Mouse (Mus musculus) hindbrain, embryonic 11.5 days (tissue): ENCODE data around the gene Mybpc2. TPM values are rescaled to one million over a fixed set of nuclear protein-coding genes. Genes with fewer than 3 reads are reported as not detected.

Experiments
- ATAC-seq: fragments of 200-750 bp; cut with Nextera tagmentation; 2 replicates; pipeline ENCODE4 v1.8.0; 2017; ENCODE audit warnings: mild to moderate bottlenecking, moderate TSS enrichment, moderate library complexity; ENCODE audit not compliant: low FRiP score
- DNase-seq: peaks from one replicate; pipeline ENCODE4 v3.0.0-alpha.2; 2015; ENCODE audit warnings: low spot score
- H3K27ac ChIP-seq: fragments of 300-500 bp; sonication (generic); 2 replicates; pipeline ENCODE4 v1.5.1; 2014; ENCODE audit warnings: mild to moderate bottlenecking, low read depth, low read length
- H3K27me3 ChIP-seq: fragments of 300-500 bp; sonication (generic); 2 replicates; pipeline ENCODE4 v1.6.1; 2014; ENCODE audit warnings: mild to moderate bottlenecking, low read length, moderate library complexity, mixed read lengths; ENCODE audit not compliant: control insufficient read depth, insufficient read depth
- H3K36me3 ChIP-seq: fragments of 300-500 bp; sonication (generic); 2 replicates; pipeline ENCODE4 v1.6.1; 2014; ENCODE audit warnings: mild to moderate bottlenecking, low read length, moderate library complexity, mixed read lengths; ENCODE audit not compliant: control insufficient read depth, insufficient read depth
- H3K4me1 ChIP-seq: fragments of 300-500 bp; sonication (generic); replicated peaks from 2 replicates; pipeline ENCODE4 v1.6.1; 2014; ENCODE audit warnings: low read length, mixed read lengths; ENCODE audit not compliant: control insufficient read depth, insufficient read depth
- H3K4me2 ChIP-seq: fragments of 300-500 bp; sonication (generic); replicated peaks from 2 replicates; pipeline ENCODE4 v1.6.1; 2014; ENCODE audit warnings: mild to moderate bottlenecking, low read depth, low read length
- H3K4me3 ChIP-seq: fragments of 300-500 bp; sonication (generic); 2 replicates; pipeline ENCODE4 v1.5.1; 2014; ENCODE audit warnings: low read depth, low read length
- H3K9ac ChIP-seq: fragments of 300-500 bp; sonication (generic); 2 replicates; pipeline ENCODE4 v1.6.1; 2014; ENCODE audit warnings: low read depth, low read length
- H3K9me3 ChIP-seq: fragments of 300-500 bp; sonication (generic); 2 replicates; pipeline ENCODE4 v1.6.1; 2016; ENCODE audit warnings: low read length; ENCODE audit not compliant: control insufficient read depth
- WGBS: fragments of 180-500 bp; shearing (Covaris S2); extraction: QIAGEN DNeasy Blood & Tissue Kit; methylation state at CpG from one replicate; pipeline ENCODE4 v1.1.7; 2014; 5-methylcytosine and 5-hydroxymethylcytosine counted together
- polyA plus RNA-seq: library from polyadenylated mRNA; unstranded; fragments of >200 nt; fragmentation: Nextera tagmentation; extraction: Ambion mirVana; gene quantifications from 2 replicates; pipeline ENCODE4 v1.2.1, GENCODE M21; 2014

Gene Mybpc2
- polyA plus RNA-seq, 1 experiment from 2014 or later, result 0.19 TPM

DNA sequence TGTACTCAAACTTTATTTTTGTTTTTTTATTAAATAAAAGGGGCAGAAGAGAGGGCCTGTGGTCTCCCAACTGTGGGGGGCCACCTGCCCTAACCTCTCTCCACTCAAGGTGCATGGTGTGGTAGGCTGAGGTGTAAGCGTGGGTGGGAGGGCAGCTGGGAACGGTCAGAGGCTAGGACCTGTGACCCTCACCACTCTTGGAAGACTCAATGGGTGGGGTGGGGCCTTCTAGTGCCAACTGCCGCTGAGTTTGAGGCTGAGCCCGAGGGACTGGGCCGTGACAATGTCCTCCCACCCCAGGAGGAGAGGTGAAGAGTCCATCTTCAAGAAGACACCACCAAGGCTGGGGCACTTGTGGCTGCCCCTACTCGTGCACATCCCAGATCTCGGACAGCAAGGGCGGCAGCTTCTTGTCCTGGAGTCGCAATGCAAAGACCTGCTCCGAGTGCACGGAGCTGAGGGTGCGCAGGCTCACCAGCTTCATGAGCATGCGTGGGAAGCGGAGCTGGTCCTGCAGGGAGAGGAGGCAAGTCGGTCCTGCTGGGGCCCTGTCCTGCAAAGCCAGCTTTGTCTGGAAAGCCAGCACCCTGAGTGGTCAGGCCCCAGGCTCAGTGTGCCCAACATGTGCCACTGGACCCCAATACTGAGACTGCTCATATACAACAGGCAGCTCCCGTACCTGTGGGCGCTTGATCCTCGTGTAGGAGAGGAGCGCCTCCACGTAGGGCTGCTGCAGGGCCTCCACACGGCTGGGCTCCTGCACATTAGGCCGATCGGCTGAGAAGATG lies 25.4 kb upstream of the Mybpc2 start:
- ATAC-seq, result no peak
- Histone ChIP-seq H3K36me3 (peaks cover 6% of the 10 kb centered on the region; the same call in 1 of the 2 replicates), H3K4me3 (no peak overlapping the region), H3K4me1 (peaks cover 7% of the 10 kb centered on the region; the same call in 1 of the 2 replicates), H3K27ac (no peak overlapping the region), H3K9me3 (no peaks in the 10 kb centered on the region), H3K9ac (no peak overlapping the region), H3K27me3 (no peaks in the 10 kb centered on the region), H3K4me2 (no peak overlapping the region)
- DNase-seq, result no peak
- WGBS, result 96% methylated on average over 23 of the region's 23 CpGs

DNA sequence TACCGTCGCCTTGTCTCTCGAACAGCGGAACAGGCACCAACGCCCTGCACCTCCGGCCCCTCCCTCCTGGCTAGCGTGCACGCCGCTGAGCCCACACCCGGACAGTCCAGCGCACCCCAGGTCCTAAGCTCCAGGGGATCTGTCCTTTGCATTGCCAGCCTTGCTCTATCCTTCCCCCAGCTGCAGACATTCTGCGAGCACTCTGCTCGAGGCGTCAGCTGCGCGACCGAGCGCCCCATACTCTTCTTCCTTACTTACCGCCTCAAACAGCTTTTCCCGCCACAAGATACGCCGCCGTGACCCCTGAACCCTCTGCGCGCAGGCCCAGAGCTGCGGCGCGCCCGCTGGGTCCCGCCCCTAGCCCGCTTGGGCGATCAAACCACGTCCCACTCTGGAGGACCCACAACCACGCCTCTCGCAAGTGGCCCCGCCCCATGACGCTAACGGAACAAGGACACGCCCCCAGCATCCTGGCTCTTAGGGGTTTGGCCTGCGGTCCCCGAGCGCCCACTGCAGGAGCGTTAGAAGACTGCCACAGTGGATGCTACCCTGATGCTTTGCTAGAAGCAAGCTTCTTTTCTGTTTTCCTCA lies 24.1 kb upstream of the Mybpc2 start, which contains the start of gene Pold1:
TSS of gene Pold1 (minus strand) at position 353 of the 591 bp plus-strand sequence.
- Histone ChIP-seq H3K9me3 (no peaks in the 10 kb centered on the region), H3K27me3 (no peaks in the 10 kb centered on the region), H3K4me1 (peaks cover 7% of the 10 kb centered on the region; the same call in 1 of the 2 replicates), H3K4me2 (peak within 1 kb of the TSS; percentile 86), H3K27ac (peak within 1 kb of the TSS; percentile 31), H3K36me3 (peaks cover 6% of the 10 kb centered on the region; the same call in 1 of the 2 replicates), H3K4me3 (peak within 1 kb of the TSS; percentile 53), H3K9ac (peak within 1 kb of the TSS; percentile 51)
- peak; percentile 90 for ATAC-seq
- DNase-seq, result peak; percentile 100
- WGBS, result under 1% methylated on average over 43 of the region's 43 CpGs

DNA sequence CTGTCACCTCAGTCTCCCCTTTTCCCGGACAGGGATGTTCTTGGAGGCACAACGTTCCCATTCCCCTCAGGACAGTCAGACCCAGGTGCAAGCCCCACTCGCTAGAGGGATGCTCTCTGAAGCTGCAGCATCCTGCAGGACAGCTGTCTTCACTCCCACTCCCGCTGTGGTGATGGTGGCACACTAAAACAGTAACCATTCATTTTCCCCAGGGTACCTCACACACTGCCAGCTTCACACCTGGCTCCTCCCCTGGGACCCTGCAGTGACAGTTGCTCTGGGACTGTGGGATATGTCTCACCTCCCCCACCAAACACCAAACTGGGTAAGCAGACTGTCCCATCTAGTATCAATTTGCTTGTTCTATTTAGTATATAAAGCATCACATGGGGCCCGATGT lies 23.3 kb upstream of the Mybpc2 start:
- Histone ChIP-seq H3K9ac (peak overlapping the region; percentile 51), H3K27me3 (no peaks in the 10 kb centered on the region), H3K4me2 (peak overlapping the region; percentile 86), H3K4me1 (peaks cover 6% of the 10 kb centered on the region; the same call in 1 of the 2 replicates), H3K27ac (no peak overlapping the region), H3K36me3 (peaks cover 6% of the 10 kb centered on the region; the same call in 1 of the 2 replicates), H3K9me3 (no peaks in the 10 kb centered on the region), H3K4me3 (peak overlapping the region; percentile 53)
- ATAC-seq (no peak), DNase-seq (no peak)
- 24% methylated on average over 5 of the region's 5 CpGs for WGBS

DNA sequence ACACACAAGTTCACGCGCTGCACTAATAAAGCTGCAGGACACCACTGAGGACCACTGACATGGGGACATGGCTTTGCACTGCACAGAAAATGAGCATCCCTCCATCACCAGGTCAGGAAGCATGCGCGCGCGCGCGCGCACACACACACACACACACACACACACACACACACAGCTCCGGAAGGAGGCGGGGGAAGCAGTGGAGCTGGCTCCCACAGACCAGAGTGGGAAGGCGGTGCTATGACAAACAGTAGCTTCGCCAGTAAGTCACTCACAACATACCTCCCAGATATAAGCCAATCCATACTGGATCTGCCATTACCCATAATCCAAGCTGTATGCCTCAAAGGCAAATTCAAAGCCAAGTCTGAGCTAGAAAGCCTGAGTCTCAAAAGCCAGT lies 22.6 kb upstream of the Mybpc2 start:
- 98% methylated on average over 13 of the region's 13 CpGs for WGBS
- Histone ChIP-seq H3K9me3 (no peaks in the 10 kb centered on the region), H3K27me3 (no peaks in the 10 kb centered on the region), H3K4me3 (no peak overlapping the region), H3K9ac (no peak overlapping the region), H3K36me3 (peaks cover 6% of the 10 kb centered on the region; the same call in 1 of the 2 replicates), H3K4me1 (0 out of 2 replicates have a peak, but pooled peaks cover 3% of the 10 kb centered on the region), H3K4me2 (no peak overlapping the region; the same call in 1 of the 2 replicates), H3K27ac (no peak overlapping the region)
- no peak for DNase-seq
- ATAC-seq, result no peak

DNA sequence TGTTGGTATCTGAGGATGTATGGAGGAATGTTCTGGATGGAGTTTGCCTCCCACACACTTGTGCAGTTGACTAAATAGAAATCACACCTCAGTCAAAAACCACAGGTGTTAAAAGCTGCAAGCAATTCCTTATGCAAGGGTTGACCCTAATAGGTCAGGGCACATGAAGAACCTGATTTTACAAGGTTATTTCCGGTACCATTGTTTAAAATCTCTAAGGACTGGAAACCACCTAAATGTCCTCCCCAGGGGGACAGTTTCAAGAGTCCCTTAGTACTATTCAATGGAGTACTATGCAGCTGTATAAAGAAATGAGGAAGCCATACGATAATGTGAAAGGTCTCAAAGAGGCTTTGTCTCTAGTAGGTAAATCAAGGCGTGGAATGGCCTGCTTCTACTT lies 21.8 kb upstream of the Mybpc2 start:
- H3K36me3 ChIP-seq, result peaks cover 6% of the 10 kb centered on the region; the same call in 1 of the 2 replicates
- WGBS, result 97% methylated on average over 3 of the region's 3 CpGs
- no peak overlapping the region for H3K27ac ChIP-seq
- no peak overlapping the region for H3K4me3 ChIP-seq
- DNase-seq (no peak), ATAC-seq (no peak)
- H3K9me3 ChIP-seq, result no peaks in the 10 kb centered on the region
- no peak overlapping the region for H3K9ac ChIP-seq
- H3K27me3 ChIP-seq, result no peaks in the 10 kb centered on the region
- H3K4me2 ChIP-seq, result no peak overlapping the region
- 0 out of 2 replicates have a peak, but pooled peaks cover 3% of the 10 kb centered on the region for H3K4me1 ChIP-seq

DNA sequence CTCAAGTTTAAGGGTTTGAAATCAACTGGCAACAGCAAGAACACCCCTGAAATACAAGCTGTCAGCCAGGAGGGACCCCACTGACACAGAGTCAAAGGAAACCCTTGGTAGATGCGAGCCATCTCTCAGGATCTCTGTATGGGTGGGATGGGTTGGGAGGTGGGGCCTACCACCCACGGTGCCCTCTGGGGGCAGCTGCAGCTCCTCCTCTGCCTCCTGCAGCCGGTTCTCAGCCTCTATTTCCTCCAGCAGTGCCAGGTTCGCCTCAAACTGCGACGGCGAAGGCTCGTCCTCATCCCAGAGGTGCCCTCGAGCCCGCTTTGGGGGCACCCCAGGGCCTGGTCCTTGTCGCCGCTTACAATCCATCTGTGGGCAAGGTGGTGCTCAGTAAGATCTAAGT lies 18.6 kb upstream of the Mybpc2 start:
- 0 out of 2 replicates have a peak, but pooled peaks cover 3% of the 10 kb centered on the region for H3K4me1 ChIP-seq
- H3K27me3 ChIP-seq, result no peaks in the 10 kb centered on the region
- H3K9me3 ChIP-seq, result no peaks in the 10 kb centered on the region
- peaks cover 2% of the 10 kb centered on the region; the same call in 1 of the 2 replicates for H3K36me3 ChIP-seq
- H3K9ac ChIP-seq, result no peak overlapping the region
- 77% methylated on average over 12 of the region's 12 CpGs for WGBS
- no peak overlapping the region for H3K4me2 ChIP-seq
- no peak overlapping the region for H3K4me3 ChIP-seq
- H3K27ac ChIP-seq, result no peak overlapping the region
- ATAC-seq (no peak), DNase-seq (no peak)

DNA sequence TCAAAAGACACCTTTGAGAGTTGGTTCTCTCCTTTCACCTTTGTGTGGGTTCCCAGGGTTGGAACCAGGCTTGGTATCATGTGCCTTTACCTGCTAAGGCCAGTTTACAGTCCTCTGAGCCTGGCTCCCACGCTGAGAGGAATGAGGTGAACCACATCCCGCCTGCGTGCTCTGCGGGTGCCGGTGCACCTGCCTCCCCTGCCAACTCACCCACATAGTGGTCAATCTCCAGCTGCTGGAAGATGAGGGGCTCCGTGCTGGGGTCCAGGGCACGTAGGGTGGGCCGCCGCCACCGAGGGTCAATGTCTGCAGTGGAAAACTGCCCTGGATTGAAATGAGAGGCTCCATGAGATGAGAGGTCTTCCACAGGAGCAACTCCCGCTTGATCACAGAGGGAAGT lies 18.1 kb upstream of the Mybpc2 start:
- Histone ChIP-seq H3K27ac (no peak overlapping the region), H3K4me3 (no peak overlapping the region), H3K9ac (no peak overlapping the region), H3K9me3 (no peaks in the 10 kb centered on the region), H3K4me1 (0 out of 2 replicates have a peak, but pooled peaks cover 2% of the 10 kb centered on the region), H3K36me3 (peaks cover 5% of the 10 kb centered on the region; the same call in 1 of the 2 replicates), H3K27me3 (no peaks in the 10 kb centered on the region), H3K4me2 (no peak overlapping the region)
- WGBS, result 96% methylated on average over 11 of the region's 11 CpGs
- ATAC-seq (no peak), DNase-seq (no peak)

DNA sequence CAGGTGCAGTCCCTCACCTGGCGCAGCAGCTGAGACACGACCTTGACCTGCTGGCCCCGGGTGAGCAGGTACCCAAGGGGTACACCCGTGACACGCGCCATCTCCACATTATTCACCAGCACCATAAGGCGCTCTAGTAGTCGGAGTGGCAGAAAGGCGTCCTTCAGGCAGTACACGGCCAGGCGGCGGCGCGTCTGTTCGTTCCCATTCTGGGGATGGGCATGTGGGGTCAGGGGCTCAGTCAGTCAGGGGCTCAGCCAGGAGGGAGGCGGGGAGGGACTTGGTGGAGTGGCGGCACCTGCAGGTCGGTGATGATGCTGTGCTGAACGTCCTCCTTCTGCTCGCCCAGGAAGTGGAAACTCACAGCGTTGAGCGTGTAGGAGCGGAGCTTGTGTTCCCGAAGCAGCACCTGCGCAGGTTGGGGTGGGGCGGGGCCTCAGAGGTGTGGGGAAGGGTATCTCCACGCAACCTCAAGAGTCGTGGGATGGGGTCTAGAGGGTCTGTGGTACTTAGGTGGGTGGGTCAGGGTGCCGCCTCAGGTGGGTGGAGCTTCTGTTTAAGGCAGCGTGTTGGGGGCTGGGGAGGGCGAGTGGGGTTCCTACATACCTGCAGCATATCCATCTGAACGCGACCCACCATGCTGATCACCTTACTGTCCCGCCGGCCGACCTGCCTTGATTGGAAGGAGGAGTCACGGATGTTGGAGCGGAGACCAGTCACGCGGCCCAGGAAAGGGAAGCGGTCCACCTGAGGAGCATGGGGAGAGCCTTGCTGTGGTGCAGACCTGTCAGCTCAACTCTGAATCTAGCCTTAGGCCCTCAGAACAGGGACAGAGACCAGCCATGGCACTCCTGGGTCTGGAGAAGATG lies 14.5 kb upstream of the Mybpc2 start:
- peaks cover 7% of the 10 kb centered on the region; the same call in 1 of the 2 replicates for H3K36me3 ChIP-seq

More for the DNA sequence above, 14.5 kb upstream of the Mybpc2 start:
- Histone ChIP-seq H3K27me3 (no peaks in the 10 kb centered on the region), H3K27ac (no peak overlapping the region), H3K4me2 (no peak overlapping the region), H3K4me3 (no peak overlapping the region), H3K4me1 (no peaks in the 10 kb centered on the region), H3K9me3 (no peaks in the 10 kb centered on the region), H3K9ac (no peak overlapping the region)
- no peak for DNase-seq
- ATAC-seq, result no peak
- 91% methylated on average over 41 of the region's 41 CpGs for WGBS
